Mouse (Mus musculus): Measurements from ENCODE around the gene Ehbp1.

GRCm38 (mm10) chr11:22267014-22267413 is 75.1 kb downstream of the Ehbp1 start:
- no peak for TF ChIP-seq POLR2A (IDR thresholded peaks at IDR 0.05; ENCODE audit: borderline replicate concordance, insufficient read depth, low read length)
- TF ChIP-seq CTCF (IDR thresholded peaks at IDR 0.05; ENCODE audit: borderline replicate concordance, insufficient read depth, low read depth, low read length) = no peak
